7 mouse cellular contexts compared by ENCODE assay signal in the genomic region with DNA sequence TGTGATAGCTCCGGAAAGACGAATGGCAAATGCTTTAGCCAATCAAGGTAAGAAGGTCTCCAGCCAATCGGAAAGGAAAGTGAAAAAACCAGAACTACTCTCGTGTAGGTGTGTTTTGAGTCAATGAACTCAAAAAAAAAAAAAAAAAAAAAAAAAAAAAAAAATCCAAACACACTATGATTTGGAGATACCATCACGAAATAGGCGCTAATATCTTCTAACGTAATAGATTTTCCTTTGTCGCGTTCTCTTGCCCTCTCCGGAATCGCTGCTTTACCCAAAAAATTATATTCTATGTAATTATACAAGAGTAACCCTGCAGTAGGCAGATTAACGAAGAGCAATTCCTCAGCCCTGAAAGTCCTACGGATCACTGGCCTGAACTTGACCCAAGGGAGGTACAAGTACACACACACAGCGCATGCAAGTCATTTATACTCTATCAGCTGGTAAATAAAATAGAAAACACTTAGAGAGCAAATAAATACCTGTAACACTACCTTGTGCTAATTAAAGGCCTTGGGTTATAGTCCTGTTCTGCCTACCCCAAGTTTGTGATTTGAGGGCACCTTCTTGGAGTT. TPM values are rescaled to one million over a fixed set of nuclear protein-coding genes. Genes with fewer than 3 reads are reported as not detected.
DNase-seq lines count a peak whose midpoint lies in the region; ATAC-seq and TF ChIP-seq lines count a peak whose summit lies in the region.

No protein-coding gene starts in this region.

- H3K4me1 ChIP-seq in megakaryocyte, embryonic 14.5 days, result peaks cover 73% of the 10 kb centered on the region
- H3K4me1 ChIP-seq in forebrain, embryonic 11.5 days (replicated peaks; ENCODE audit: control insufficient read depth, insufficient read depth, low read length), result peaks cover 8% of the 10 kb centered on the region; the same call in 1 of the 2 replicates
- H3K4me1 ChIP-seq in limb, embryonic 14.5 days (ENCODE audit: control insufficient read depth, insufficient read depth, low read length), result peaks cover 15% of the 10 kb centered on the region
- H3K4me1 ChIP-seq in stomach, postnatal 0 days (replicated peaks; ENCODE audit: control insufficient read depth, insufficient read depth), result no peaks in the 10 kb centered on the region

- H3K36me3 ChIP-seq in megakaryocyte, embryonic 14.5 days (replicated peaks; ENCODE audit: low read length), result peaks cover 35% of the 10 kb centered on the region
- peaks cover 2% of the 10 kb centered on the region; the same call in 1 of the 2 replicates for H3K36me3 ChIP-seq in forebrain, embryonic 11.5 days (ENCODE audit: control insufficient read depth, insufficient read depth, low read length)
- H3K36me3 ChIP-seq in limb, embryonic 14.5 days (ENCODE audit: control insufficient read depth, insufficient read depth, low read length), result peaks cover 28% of the 10 kb centered on the region
- peaks cover 10% of the 10 kb centered on the region for H3K36me3 ChIP-seq in stomach, postnatal 0 days (ENCODE audit: control insufficient read depth, insufficient read depth, low read length)

- H3K9me3 ChIP-seq in megakaryocyte, embryonic 14.5 days, result peaks cover 14% of the 10 kb centered on the region
- no peaks in the 10 kb centered on the region for H3K9me3 ChIP-seq in forebrain, embryonic 11.5 days (ENCODE audit: control insufficient read depth, low read length)
- no peaks in the 10 kb centered on the region for H3K9me3 ChIP-seq in limb, embryonic 14.5 days (ENCODE audit: control insufficient read depth, low read length)
- H3K9me3 ChIP-seq in stomach, postnatal 0 days (ENCODE audit: control insufficient read depth, low read length), result no peaks in the 10 kb centered on the region

- peak overlapping the region; percentile 58 for H3K4me2 ChIP-seq in forebrain, embryonic 11.5 days (ENCODE audit: low read depth, low read length, severe bottlenecking)
- H3K4me2 ChIP-seq in limb, embryonic 14.5 days (replicated peaks; ENCODE audit: low read depth, low read length, severe bottlenecking), result peak overlapping the region; percentile 52
- peak overlapping the region; percentile 46 for H3K4me2 ChIP-seq in stomach, postnatal 0 days (replicated peaks; ENCODE audit: low read depth)

- no peak overlapping the region for H3K27ac ChIP-seq in forebrain, embryonic 11.5 days (ENCODE audit: low read depth, low read length)
- H3K27ac ChIP-seq in limb, embryonic 14.5 days (replicated peaks; ENCODE audit: low read depth, low read length), result no peak overlapping the region
- no peak overlapping the region for H3K27ac ChIP-seq in stomach, postnatal 0 days (replicated peaks)

- TF ChIP-seq POLR2A in limb, embryonic 14.5 days (IDR thresholded peaks at IDR 0.05; ENCODE audit: borderline replicate concordance, extremely low read depth, insufficient read depth, insufficient read length), result no peak

- H3K27me3 ChIP-seq in megakaryocyte, embryonic 14.5 days (replicated peaks), result no peaks in the 10 kb centered on the region
- no peaks in the 10 kb centered on the region for H3K27me3 ChIP-seq in forebrain, embryonic 11.5 days (ENCODE audit: control insufficient read depth, insufficient read depth, low read length)
- no peaks in the 10 kb centered on the region for H3K27me3 ChIP-seq in limb, embryonic 14.5 days (ENCODE audit: control insufficient read depth, insufficient read depth, low read length)
- H3K27me3 ChIP-seq in stomach, postnatal 0 days (ENCODE audit: control insufficient read depth, insufficient read depth, low read length), result no peaks in the 10 kb centered on the region

- DNase-seq in forebrain, embryonic 11.5 days (ENCODE audit: low spot score), result no peak
- no peak for DNase-seq in limb, embryonic 14.5 days (ENCODE audit: low spot score)
- no peak for DNase-seq in stomach, postnatal 0 days (ENCODE audit: low spot score)
- no peak for DNase-seq in adrenal gland, postnatal 36 days
- no peak for DNase-seq in frontal cortex, postnatal 10 days (ENCODE audit: low spot score in 2 of 2)

- peak overlapping the region; percentile 96 for H3K4me3 ChIP-seq in megakaryocyte, embryonic 14.5 days (replicated peaks)
- peak overlapping the region; percentile 26; the same call in 1 of the 2 replicates for H3K4me3 ChIP-seq in forebrain, embryonic 11.5 days (ENCODE audit: low read depth, low read length)
- H3K4me3 ChIP-seq in limb, embryonic 14.5 days (replicated peaks; ENCODE audit: low read length), result peak overlapping the region; percentile 31
- peak overlapping the region; percentile 18; the same call in 1 of the 2 replicates for H3K4me3 ChIP-seq in stomach, postnatal 0 days (ENCODE audit: low read depth, low read length)

- H3K9ac ChIP-seq in forebrain, embryonic 11.5 days (ENCODE audit: low read length), result peak overlapping the region; percentile 20; the same call in 1 of the 2 replicates
- no peak overlapping the region for H3K9ac ChIP-seq in limb, embryonic 14.5 days (ENCODE audit: low read depth, low read length, severe bottlenecking)
- H3K9ac ChIP-seq in stomach, postnatal 0 days (ENCODE audit: low read length), result no peak overlapping the region

- no peak for ATAC-seq in megakaryocyte, adult 5-6 weeks (ENCODE audit: poor library complexity, severe bottlenecking)
- ATAC-seq in forebrain, embryonic 11.5 days (replicated peaks; ENCODE audit: low FRiP score), result no peak
- no peak for ATAC-seq in limb, embryonic 14.5 days (ENCODE audit: low FRiP score, low read depth)
- no peak for ATAC-seq in stomach, postnatal 0 days (ENCODE audit: low FRiP score, low TSS enrichment)

- no peak for TF ChIP-seq CTCF in stomach, postnatal 0 days (IDR thresholded peaks at IDR 0.05; ENCODE audit: low read depth)

- 10% methylated on average over 14 of the region's 14 CpGs for WGBS in forebrain, embryonic 11.5 days
- WGBS in limb, embryonic 14.5 days, result 9% methylated on average over 14 of the region's 14 CpGs
- WGBS in stomach, postnatal 0 days, result 8% methylated on average over 14 of the region's 14 CpGs

- TF ChIP-seq EP300 in stomach, postnatal 0 days (optimal IDR thresholded peaks at IDR 0.05), result no peak

RNA-seq across cellular contexts. Expression of gene Ankrd54, which starts 0.6 kb away (rescaled TPM):
- 32.5 and 90.9 TPM in 2 replicates for polyA plus RNA-seq in megakaryocyte, embryonic 14.5 days (2012; ENCODE audit: insufficient read depth, low replicate concordance)
- total RNA-seq in megakaryocyte, adult 5-6 weeks (2015), result 13.5 and 14.3 TPM in 2 replicates
- 10.3 and 11.2 TPM in 2 replicates for total RNA-seq in megakaryocyte, adult 5-6 weeks (2017)
- 61.6 and 67.1 TPM in 2 replicates for polyA plus RNA-seq in forebrain, embryonic 11.5 days (2014; fragmentation: Nextera tagmentation; extraction: Ambion mirVana)
- 58.3 and 72.3 TPM in 2 replicates for polyA plus RNA-seq in limb, embryonic 14.5 days (2012; rRNA removed)
- 44.4 and 54.3 TPM in 2 replicates for polyA plus RNA-seq in limb, embryonic 14.5 days (2014; fragmentation: Nextera tagmentation; extraction: Ambion mirVana)
- 27.1 and 28.0 TPM in 2 replicates for polyA plus RNA-seq in stomach, postnatal 0 days (2015; fragmentation: Nextera tagmentation; extraction: Ambion mirVana)
- total RNA-seq in adrenal gland, postnatal 36 days (2021), result 10 to 100 TPM; 18.9 to 27.0 TPM

RNA-seq across cellular contexts. Expression of gene Eif3l, which starts 11.7 kb away (rescaled TPM):
- 9.1 and 10.8 TPM in 2 replicates for polyA plus RNA-seq in megakaryocyte, embryonic 14.5 days (2012; ENCODE audit: insufficient read depth, low replicate concordance)
- 110 and 116 TPM in 2 replicates for total RNA-seq in megakaryocyte, adult 5-6 weeks (2015)
- 153 and 155 TPM in 2 replicates for total RNA-seq in megakaryocyte, adult 5-6 weeks (2017)
- polyA plus RNA-seq in forebrain, embryonic 11.5 days (2014; fragmentation: Nextera tagmentation; extraction: Ambion mirVana), result 245 and 254 TPM in 2 replicates
- 198 and 206 TPM in 2 replicates for polyA plus RNA-seq in limb, embryonic 14.5 days (2012; rRNA removed)
- polyA plus RNA-seq in limb, embryonic 14.5 days (2014; fragmentation: Nextera tagmentation; extraction: Ambion mirVana), result 214 and 219 TPM in 2 replicates
- polyA plus RNA-seq in stomach, postnatal 0 days (2015; fragmentation: Nextera tagmentation; extraction: Ambion mirVana), result 132 and 135 TPM in 2 replicates
- 100 to 1,000 TPM; 140 to 156 TPM for total RNA-seq in adrenal gland, postnatal 36 days (2021)

RNA-seq across cellular contexts. Expression of gene Galr3, which starts 21.6 kb away (rescaled TPM):
- 10.8 and 18.1 TPM in 2 replicates for polyA plus RNA-seq in megakaryocyte, embryonic 14.5 days (2012; ENCODE audit: insufficient read depth, low replicate concordance)
- not detected in 2 replicates for total RNA-seq in megakaryocyte, adult 5-6 weeks (2015)
- total RNA-seq in megakaryocyte, adult 5-6 weeks (2017), result not detected in 2 replicates
- polyA plus RNA-seq in forebrain, embryonic 11.5 days (2014; fragmentation: Nextera tagmentation; extraction: Ambion mirVana), result not detected in 2 replicates
- polyA plus RNA-seq in limb, embryonic 14.5 days (2012; rRNA removed), result 0.39 and 0.49 TPM in 2 replicates
- not detected in 2 replicates for polyA plus RNA-seq in limb, embryonic 14.5 days (2014; fragmentation: Nextera tagmentation; extraction: Ambion mirVana)
- 0.31 and 0.34 TPM in 2 replicates for polyA plus RNA-seq in stomach, postnatal 0 days (2015; fragmentation: Nextera tagmentation; extraction: Ambion mirVana)
- total RNA-seq in adrenal gland, postnatal 36 days (2021), result under 1 TPM; 0.30 to 0.36 TPM

RNA-seq across cellular contexts. Expression of gene H1f0, which starts 35.0 kb away (rescaled TPM):
- 211 and 406 TPM in 2 replicates for polyA plus RNA-seq in megakaryocyte, embryonic 14.5 days (2012; ENCODE audit: insufficient read depth, low replicate concordance)
- 47.9 and 51.3 TPM in 2 replicates for total RNA-seq in megakaryocyte, adult 5-6 weeks (2015)
- 87.2 and 90.0 TPM in 2 replicates for total RNA-seq in megakaryocyte, adult 5-6 weeks (2017)
- polyA plus RNA-seq in forebrain, embryonic 11.5 days (2014; fragmentation: Nextera tagmentation; extraction: Ambion mirVana), result 349 and 396 TPM in 2 replicates
- polyA plus RNA-seq in limb, embryonic 14.5 days (2012; rRNA removed), result 390 and 433 TPM in 2 replicates
- polyA plus RNA-seq in limb, embryonic 14.5 days (2014; fragmentation: Nextera tagmentation; extraction: Ambion mirVana), result 250 and 278 TPM in 2 replicates
- polyA plus RNA-seq in stomach, postnatal 0 days (2015; fragmentation: Nextera tagmentation; extraction: Ambion mirVana), result 285 and 309 TPM in 2 replicates
- total RNA-seq in adrenal gland, postnatal 36 days (2021), result 100 to 1,000 TPM; 127 to 173 TPM

RNA-seq across cellular contexts. Expression of gene Micall1, which starts 45.4 kb away (rescaled TPM):
- 2.0 and 8.4 TPM in 2 replicates for polyA plus RNA-seq in megakaryocyte, embryonic 14.5 days (2012; ENCODE audit: insufficient read depth, low replicate concordance)
- total RNA-seq in megakaryocyte, adult 5-6 weeks (2015), result 4.4 and 6.1 TPM in 2 replicates
- total RNA-seq in megakaryocyte, adult 5-6 weeks (2017), result 3.6 and 6.3 TPM in 2 replicates
- 6.3 and 7.6 TPM in 2 replicates for polyA plus RNA-seq in forebrain, embryonic 11.5 days (2014; fragmentation: Nextera tagmentation; extraction: Ambion mirVana)
- 31.0 and 35.4 TPM in 2 replicates for polyA plus RNA-seq in limb, embryonic 14.5 days (2012; rRNA removed)
- polyA plus RNA-seq in limb, embryonic 14.5 days (2014; fragmentation: Nextera tagmentation; extraction: Ambion mirVana), result 12.8 and 14.8 TPM in 2 replicates
- polyA plus RNA-seq in stomach, postnatal 0 days (2015; fragmentation: Nextera tagmentation; extraction: Ambion mirVana), result 7.0 and 7.8 TPM in 2 replicates
- 10 to 100 TPM; 41.3 to 51.4 TPM for total RNA-seq in adrenal gland, postnatal 36 days (2021)

Comparison
In these comparisons a context has a peak if more than half of its experiments do, and no peak if none do; other contexts are left out.
1. H3K4me3 ChIP-seq: peak in every context shown above with its lines; median percentile 96 in megakaryocyte, embryonic 14.5 days; 31 in limb, embryonic 14.5 days; 26 in forebrain, embryonic 11.5 days; 18 in stomach, postnatal 0 days.
2. RNA of gene Eif3l, which starts 11.7 kb away (polyA plus RNA-seq): 245 to 254 TPM in forebrain, embryonic 11.5 days, 198 to 219 TPM in limb, embryonic 14.5 days and 132 to 135 TPM in stomach, postnatal 0 days; 9.1 to 10.8 TPM in megakaryocyte, embryonic 14.5 days; every median in the first group is over 10 times any median in the second.
3. Peak in every context shown above with its lines, with median percentiles within 50 percentile points of each other: H3K4me2 ChIP-seq.